Mouse (Mus musculus) midbrain, postnatal 0 days (tissue): ENCODE measurements around the gene Dnajb11. TPM values are rescaled to one million over a fixed set of nuclear protein-coding genes. Genes with fewer than 3 reads are reported as not detected.

Source experiments
- ATAC-seq: fragments of 200-750 bp; cut with Nextera tagmentation; 2 replicates; pipeline ENCODE4 v1.8.0; 2017; ENCODE audit warnings: moderate number of reproducible peaks, mild to moderate bottlenecking, moderate TSS enrichment, moderate library complexity; ENCODE audit not compliant: low FRiP score
- DNase-seq: peaks from one replicate; pipeline ENCODE4 v3.0.0-alpha.2; 2015; ENCODE audit warnings: low spot score
- H3K27ac ChIP-seq: fragments of 300-500 bp; sonication (generic); 2 replicates; pipeline ENCODE4 v1.5.1; 2014; ENCODE audit warnings: low read depth, mild to moderate bottlenecking, low read length, mixed read lengths
- H3K27me3 ChIP-seq: fragments of 300-500 bp; sonication (generic); 2 replicates; pipeline ENCODE4 v1.6.1; 2014; ENCODE audit warnings: low read length, control low read depth, mixed read lengths; ENCODE audit not compliant: insufficient read depth
- H3K36me3 ChIP-seq: fragments of 300-500 bp; sonication (generic); 2 replicates; pipeline ENCODE4 v1.6.1; 2014; ENCODE audit warnings: low read length, control low read depth, mixed read lengths; ENCODE audit not compliant: insufficient read depth
- H3K4me1 ChIP-seq: fragments of 300-500 bp; sonication (generic); 2 replicates; pipeline ENCODE4 v1.6.1; 2014; ENCODE audit warnings: mild to moderate bottlenecking, control low read depth, antibody characterized with exemption, low read length, mixed read lengths; ENCODE audit not compliant: insufficient read depth
- H3K4me2 ChIP-seq: fragments of 300-500 bp; sonication (generic); 2 replicates; pipeline ENCODE4 v1.6.1; 2014; ENCODE audit warnings: low read depth, mild to moderate bottlenecking, low read length, mixed read lengths; ENCODE audit not compliant: poor library complexity, severe bottlenecking
- H3K4me3 ChIP-seq: fragments of 300-500 bp; sonication (generic); 2 replicates; pipeline ENCODE4 v1.5.1; 2014; ENCODE audit warnings: low read depth, mild to moderate bottlenecking, low read length, moderate library complexity
- H3K9ac ChIP-seq: fragments of 300-500 bp; sonication (generic); replicated peaks from 2 replicates; pipeline ENCODE4 v1.6.1; 2014; ENCODE audit warnings: mild to moderate bottlenecking, low read length, moderate library complexity, mixed read lengths; ENCODE audit not compliant: poor library complexity, severe bottlenecking
- H3K9me3 ChIP-seq: fragments of 300-500 bp; sonication (generic); 2 replicates; pipeline ENCODE4 v1.6.1; 2016; ENCODE audit warnings: low read length, control low read depth
- CTCF ChIP-seq: IDR thresholded peaks from 2 replicates; pipeline ENCODE4 v1.5.1; 2016; ENCODE audit warnings: antibody characterized with exemption, mild to moderate bottlenecking
- WGBS: fragments of 180-500 bp; shearing (Covaris S2); extraction: QIAGEN DNeasy Blood & Tissue Kit; methylation state at CpG from one replicate; pipeline ENCODE4 v1.1.7; 2014; 5-methylcytosine and 5-hydroxymethylcytosine counted together
- polyA plus RNA-seq: library from polyadenylated mRNA; unstranded; fragments of >200 nt; fragmentation: Nextera tagmentation; extraction: Ambion mirVana; gene quantifications from 2 replicates; pipeline ENCODE4 v1.2.1, GENCODE M21; 2015
- total RNA-seq: library from RNA; depleted of rRNA; stranded (reverse); fragments of >200 nt; gene quantifications from 2 replicates; pipeline ENCODE4 v1.2.3, GENCODE M21; 2014

Dnajb11 gene
- total and polyA plus RNA-seq, 2 experiments from 2014 or later, result 58.7 to 89.9 TPM

GRCm38 (mm10) chr16:22886726-22887125, 29.1 kb downstream of the Dnajb11 start:
- DNase-seq (no peak), ATAC-seq (no peak)
- H3K27me3 ChIP-seq, result no peaks in the 10 kb centered on the region
- WGBS, result 85% methylated on average over 3 of the region's 3 CpGs
- no peak for TF ChIP-seq CTCF
- H3K4me3 ChIP-seq, result no peak overlapping the region
- no peak overlapping the region for H3K27ac ChIP-seq
- no peaks in the 10 kb centered on the region for H3K4me1 ChIP-seq
- no peaks in the 10 kb centered on the region for H3K36me3 ChIP-seq
- H3K9me3 ChIP-seq, result no peaks in the 10 kb centered on the region
- no peak overlapping the region for H3K4me2 ChIP-seq
- H3K9ac ChIP-seq, result no peak overlapping the region

- Histone ChIP-seq H3K27ac (no peak overlapping the region), H3K9me3 (no peaks in the 10 kb centered on the region), H3K9ac (no peak overlapping the region), H3K36me3 (no peaks in the 10 kb centered on the region), H3K4me2 (no peak overlapping the region), H3K4me1 (no peaks in the 10 kb centered on the region), H3K27me3 (no peaks in the 10 kb centered on the region), H3K4me3 (no peak overlapping the region)
- 51% methylated on average over 4 of the region's 4 CpGs for WGBS
- DNase-seq (no peak), ATAC-seq (no peak)
- TF ChIP-seq CTCF, result no peak
Measured at GRCm38 (mm10) chr16:22888835-22889234, 31.2 kb downstream of the Dnajb11 start.

- no peaks in the 10 kb centered on the region for H3K36me3 ChIP-seq
- no peak overlapping the region for H3K4me2 ChIP-seq
- TF ChIP-seq CTCF, result no peak
- 87% methylated on average over 8 of the region's 8 CpGs for WGBS
- no peak overlapping the region for H3K9ac ChIP-seq
- no peak overlapping the region for H3K27ac ChIP-seq
- H3K9me3 ChIP-seq, result no peaks in the 10 kb centered on the region
- H3K4me3 ChIP-seq, result no peak overlapping the region
- DNase-seq, result no peak
- no peaks in the 10 kb centered on the region for H3K27me3 ChIP-seq
- H3K4me1 ChIP-seq, result no peaks in the 10 kb centered on the region
- no peak for ATAC-seq
Measured at GRCm38 (mm10) chr16:22889716-22890115, 32.1 kb downstream of the Dnajb11 start.

GRCm38 (mm10) chr16:22890683-22891510, 33.3 kb downstream of the Dnajb11 start, which contains the start of gene Ahsg:
TSS of gene Ahsg (plus strand) at chr16:22891277.
- Histone ChIP-seq H3K27me3 (no peaks in the 10 kb centered on the region), H3K4me3 (no peak within 1 kb of the TSS), H3K27ac (no peak within 1 kb of the TSS), H3K4me1 (no peaks in the 10 kb centered on the region), H3K9me3 (no peaks in the 10 kb centered on the region), H3K4me2 (no peak within 1 kb of the TSS), H3K9ac (no peak within 1 kb of the TSS), H3K36me3 (no peaks in the 10 kb centered on the region)
- no peak for TF ChIP-seq CTCF
- no peak for ATAC-seq
- 82% methylated on average over 11 of the region's 11 CpGs for WGBS
- DNase-seq, result no peak

- Histone ChIP-seq H3K36me3 (no peaks in the 10 kb centered on the region), H3K4me1 (no peaks in the 10 kb centered on the region), H3K27ac (no peak overlapping the region), H3K9me3 (no peaks in the 10 kb centered on the region), H3K4me2 (no peak overlapping the region), H3K4me3 (no peak overlapping the region), H3K9ac (no peak overlapping the region), H3K27me3 (no peaks in the 10 kb centered on the region)
- 90% methylated on average over 8 of the region's 8 CpGs for WGBS
- DNase-seq, result no peak
- no peak for TF ChIP-seq CTCF
- ATAC-seq, result no peak
Measured at GRCm38 (mm10) chr16:22891733-22892154, 34.1 kb downstream of the Dnajb11 start.

- 73% methylated on average over 8 of the region's 8 CpGs for WGBS
- no peaks in the 10 kb centered on the region for H3K4me1 ChIP-seq
- ATAC-seq, result no peak
Measured at GRCm38 (mm10) chr16:22894095-22894494, 36.5 kb downstream of the Dnajb11 start.

More at GRCm38 (mm10) chr16:22894095-22894494, 36.5 kb downstream of the Dnajb11 start:
- Histone ChIP-seq H3K4me2 (no peak overlapping the region), H3K4me3 (no peak overlapping the region), H3K9ac (no peak overlapping the region), H3K36me3 (no peaks in the 10 kb centered on the region), H3K27me3 (no peaks in the 10 kb centered on the region), H3K27ac (no peak overlapping the region), H3K9me3 (no peaks in the 10 kb centered on the region)
- DNase-seq, result no peak
- TF ChIP-seq CTCF, result no peak
